Mouse (Mus musculus) kidney, embryonic 15.5 days (tissue): ENCODE data around the gene Ntf5. TPM values are rescaled to one million over a fixed set of nuclear protein-coding genes. Genes with fewer than 3 reads are reported as not detected.

ENCODE experiments used
- microRNA-seq: library from miRNA; unstranded; fragments of <30 nt; microRNA quantifications from one replicate; pipeline ENCODE4, GENCODE M21; 2016
- polyA plus RNA-seq: library from polyadenylated mRNA; unstranded; fragments of >200 nt; fragmentation: Nextera tagmentation; extraction: Ambion mirVana; gene quantifications from 2 replicates; pipeline ENCODE4 v1.2.1, GENCODE M21; 2015

Ntf5 gene
- polyA plus RNA-seq, 1 experiment from 2014 or later = 1.4 TPM

Small RNA genes lying within 50 kb of the gene (microRNA-seq; reads per million reads assigned to microRNA genes)
- gene Gm22133 = not detected

Other genes starting within 250 kb of the Ntf5 start
- 0.14 and 0.30 TPM in 2 replicates for gene Slc17a7, start 249.7 kb upstream of the Ntf5 start, polyA plus RNA-seq
- not detected in 2 replicates for gene Gfy, start 234.1 kb upstream of the Ntf5 start, polyA plus RNA-seq
- gene Pth2, start 232.7 kb upstream of the Ntf5 start, polyA plus RNA-seq = not detected in 2 replicates
- 0.78 and 1.1 TPM in 2 replicates for gene Ccdc155, start 208.8 kb upstream of the Ntf5 start, polyA plus RNA-seq
- gene Dkkl1, start 201.5 kb upstream of the Ntf5 start, polyA plus RNA-seq = 0.97 and 1.4 TPM in 2 replicates
- gene Tead2, start 197.9 kb upstream of the Ntf5 start, polyA plus RNA-seq = 196 and 207 TPM in 2 replicates
- gene Cd37, start 174.6 kb upstream of the Ntf5 start, polyA plus RNA-seq = 1.2 and 2.4 TPM in 2 replicates
- 0.10 and 0.23 TPM in 2 replicates for gene Slc6a16, start 172.6 kb upstream of the Ntf5 start, polyA plus RNA-seq
- gene Slc6a21, start 136.2 kb upstream of the Ntf5 start, polyA plus RNA-seq = not detected in 2 replicates
- gene Trpm4, start 79.9 kb upstream of the Ntf5 start, polyA plus RNA-seq = 17.4 and 19.0 TPM in 2 replicates
- 2.1 and 2.5 TPM in 2 replicates for gene Hrc, start 78.4 kb upstream of the Ntf5 start, polyA plus RNA-seq
- 6.7 and 7.5 TPM in 2 replicates for gene Ppfia3, start 46.7 kb upstream of the Ntf5 start, polyA plus RNA-seq
- 0.41 and 0.96 TPM in 2 replicates for gene Lin7b, start 43.1 kb upstream of the Ntf5 start, polyA plus RNA-seq
- 225 and 242 TPM in 2 replicates for gene Snrnp70, start 18.0 kb upstream of the Ntf5 start, polyA plus RNA-seq
- gene Kcna7, start 8.0 kb upstream of the Ntf5 start, polyA plus RNA-seq = not detected in 2 replicates
- not detected in 2 replicates for gene Lhb, start 7.1 kb downstream of the Ntf5 start, polyA plus RNA-seq
- gene Gys1, start 21.1 kb downstream of the Ntf5 start, polyA plus RNA-seq = 37.6 and 40.8 TPM in 2 replicates
- gene Ruvbl2, start 24.4 kb downstream of the Ntf5 start, polyA plus RNA-seq = 165 and 167 TPM in 2 replicates
- 4,509 and 4,690 TPM in 2 replicates for gene Ftl1, start 46.2 kb downstream of the Ntf5 start, polyA plus RNA-seq
- 184 and 195 TPM in 2 replicates for gene Bax, start 53.2 kb downstream of the Ntf5 start, polyA plus RNA-seq
- 1.0 and 1.1 TPM in 2 replicates for gene Tulp2, start 68.2 kb downstream of the Ntf5 start, polyA plus RNA-seq
- not detected in 2 replicates for gene Gm45808, start 73.1 kb downstream of the Ntf5 start, polyA plus RNA-seq
- gene Dhdh, start 75.1 kb downstream of the Ntf5 start, polyA plus RNA-seq = 3.3 and 3.5 TPM in 2 replicates
- gene Nucb1, start 96.7 kb downstream of the Ntf5 start, polyA plus RNA-seq = 221 and 252 TPM in 2 replicates
- gene Ppp1r15a, start 112.6 kb downstream of the Ntf5 start, polyA plus RNA-seq = 18.6 and 24.7 TPM in 2 replicates
- 4.5 and 5.1 TPM in 2 replicates for gene Plekha4, start 112.6 kb downstream of the Ntf5 start, polyA plus RNA-seq
- gene Hsd17b14, start 141.2 kb downstream of the Ntf5 start, polyA plus RNA-seq = 11.8 and 14.8 TPM in 2 replicates
- gene Bcat2, start 156.5 kb downstream of the Ntf5 start, polyA plus RNA-seq = 75.4 and 78.5 TPM in 2 replicates
- gene Fgf21, start 201.8 kb downstream of the Ntf5 start, polyA plus RNA-seq = 0.32 TPM in 1 of 2 replicates, not detected in the other
- 0.06 and 0.21 TPM in 2 replicates for gene Fut1, start 203.6 kb downstream of the Ntf5 start, polyA plus RNA-seq
- 0.14 and 0.17 TPM in 2 replicates for gene Izumo1, start 208.1 kb downstream of the Ntf5 start, polyA plus RNA-seq
- 16.1 and 18.0 TPM in 2 replicates for gene Rasip1, start 213.8 kb downstream of the Ntf5 start, polyA plus RNA-seq
- 7.5 and 9.0 TPM in 2 replicates for gene Mamstr, start 226.3 kb downstream of the Ntf5 start, polyA plus RNA-seq